Mouse (Mus musculus) heart, postnatal 10 days (tissue): ENCODE measurements around the gene Ddx55. TPM values are rescaled to one million over a fixed set of nuclear protein-coding genes. Genes with fewer than 3 reads are reported as not detected.
A peak's percentile ranks its signal among the peaks of the same experiment; 100 is the strongest.
"Not testable (repeated sequence)": the region's sequence is repeated elsewhere in the genome, so short reads cannot be mapped to it uniquely, and the experiment has no call there.

Experiments
- DNase-seq, 2 experiments: peaks; one replicate each; pipeline ENCODE4 v3.0.0; 2021
- intact Hi-C: fragments of 180-260 bp; cut with DNase I; formaldehyde crosslinking; loops from one replicate; pipeline ENCODE4 v1.15.1; 2025
- total RNA-seq, 2 experiments: library from RNA; stranded (reverse); gene quantifications; 2 replicates each; pipeline ENCODE4 v1.2.3; 2021

The Ddx55 gene
- total RNA-seq, 2 experiments from 2014 or later, result 6.2 to 7.0 TPM

DNA sequence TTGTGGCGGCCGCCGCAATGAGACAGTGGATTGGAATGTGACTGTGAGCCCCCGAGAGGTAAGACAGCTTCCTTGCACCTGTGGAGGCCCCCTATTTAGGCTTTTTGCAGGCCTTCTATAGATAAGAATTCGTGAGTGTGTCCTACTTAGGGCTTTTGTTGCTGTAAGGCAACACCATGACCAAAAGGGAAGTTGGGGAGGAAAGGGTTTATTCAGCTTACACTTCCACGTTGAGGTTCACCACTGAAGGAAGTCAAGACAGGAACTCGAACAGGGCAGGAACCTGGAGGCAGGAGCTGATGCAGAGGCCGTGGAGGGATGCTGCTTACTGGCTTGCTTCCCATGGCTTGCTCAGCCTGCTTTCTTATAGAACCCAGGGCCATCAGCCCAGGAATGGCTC lies 47.1 kb downstream of the Ddx55 start:
- intact Hi-C loops, result loop anchor here (2.0 kb wide), 1 partner anchor 29 kb away; the partner anchor contains the start of gene Atp6v0a2

DNA sequence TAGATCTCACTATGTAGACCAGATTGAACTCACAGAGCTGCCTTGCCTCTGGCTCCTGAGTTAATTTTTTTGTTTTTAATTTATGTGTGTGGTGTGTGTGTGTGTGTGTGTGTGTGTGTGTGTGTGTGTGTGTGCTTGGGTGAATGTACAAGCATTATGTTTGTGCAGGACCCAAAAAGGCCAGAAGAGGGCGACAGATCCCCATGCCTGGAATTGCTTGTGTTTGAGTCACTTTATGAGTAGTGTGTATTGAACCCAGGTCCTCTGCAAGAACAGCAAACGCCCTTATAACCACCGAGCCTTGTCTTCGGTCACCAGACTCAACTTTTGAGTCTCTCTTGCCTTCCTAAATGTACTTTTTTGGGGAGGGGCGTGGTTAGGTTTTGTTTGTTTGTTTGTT lies 49.7 kb downstream of the Ddx55 start:
- intact Hi-C loops, result loop anchor here (2.0 kb wide), 1 partner anchor 266 kb away; no protein-coding TSS in a partner anchor
- DNase-seq, result peak; percentile 35 to 73

More for the DNA sequence above, 47.1 kb downstream of the Ddx55 start:
- not testable (repeated sequence) for DNase-seq

DNA sequence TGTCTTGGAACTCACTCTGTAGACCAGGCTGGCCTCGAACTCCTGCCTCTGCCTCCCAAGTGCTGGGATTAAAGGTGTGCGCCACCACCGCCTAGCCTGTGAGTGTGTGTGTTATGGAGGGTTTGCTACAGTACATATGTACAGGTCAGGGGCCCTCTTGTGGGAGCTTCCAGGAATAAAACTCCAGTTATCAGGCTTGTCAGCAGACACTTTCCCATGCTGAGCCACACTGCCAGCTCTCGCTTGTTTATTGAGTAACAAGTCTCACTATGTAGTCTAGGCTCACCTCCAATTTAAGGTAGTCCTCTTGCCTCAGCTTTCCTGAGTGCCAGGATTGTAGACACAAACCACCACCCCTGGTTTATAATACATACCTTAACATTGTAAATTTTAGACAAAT lies 51.6 kb downstream of the Ddx55 start:
- peak; percentile 22 to 37 for DNase-seq
- intact Hi-C loops, result no loop called here

DNA sequence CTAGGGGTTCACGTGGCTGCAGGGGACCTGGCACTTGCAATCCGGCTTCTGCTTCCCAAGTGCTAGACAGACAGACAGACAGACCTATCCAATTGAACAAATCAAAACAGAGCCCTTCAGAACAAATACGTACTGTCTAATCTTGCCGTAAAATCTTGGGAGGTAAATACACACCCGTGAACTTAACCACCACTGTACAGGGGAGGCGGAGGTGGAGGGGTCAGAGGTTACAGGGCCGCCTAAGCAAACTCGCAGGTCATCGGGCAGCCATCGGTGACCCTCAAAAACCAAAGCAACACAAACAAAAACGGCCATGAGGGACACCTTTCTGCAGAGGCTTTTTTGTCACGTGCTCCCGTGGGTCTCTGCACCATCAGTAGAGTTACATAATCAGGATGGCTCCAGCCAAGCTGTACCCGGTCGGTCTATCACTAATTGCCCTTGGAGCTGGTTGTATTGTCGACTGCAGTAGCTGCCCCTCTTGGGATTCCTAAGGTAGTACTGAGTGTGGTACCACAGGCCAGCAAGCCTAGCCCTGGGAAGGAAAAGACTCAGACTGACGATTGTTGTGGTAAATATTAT lies 52.5 kb downstream of the Ddx55 start:
- intact Hi-C loops, result no loop called here

DNA sequence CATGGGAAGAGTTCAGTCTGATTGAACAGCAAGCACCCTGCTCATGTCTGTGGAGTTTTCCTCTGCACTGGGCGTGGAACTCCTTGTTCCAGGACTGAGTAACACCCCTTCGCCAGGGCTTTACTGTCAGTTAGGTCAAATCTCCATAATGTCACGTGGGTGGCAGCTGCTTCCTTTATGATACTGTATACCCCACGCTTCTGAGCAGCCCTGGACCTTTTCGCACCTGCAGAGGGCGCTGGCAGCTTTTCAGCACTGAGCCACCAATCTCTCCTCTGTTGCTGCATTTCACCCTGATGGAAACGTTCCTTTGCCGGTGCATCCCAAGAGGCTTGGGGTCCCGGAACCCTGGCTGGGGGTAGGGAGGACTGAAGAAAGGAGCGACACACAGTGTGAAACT lies 58.3 kb downstream of the Ddx55 start:
- no peak for DNase-seq
- intact Hi-C loops, result no loop called here

More for the DNA sequence above, 52.5 kb downstream of the Ddx55 start:
- no peak for DNase-seq

DNA sequence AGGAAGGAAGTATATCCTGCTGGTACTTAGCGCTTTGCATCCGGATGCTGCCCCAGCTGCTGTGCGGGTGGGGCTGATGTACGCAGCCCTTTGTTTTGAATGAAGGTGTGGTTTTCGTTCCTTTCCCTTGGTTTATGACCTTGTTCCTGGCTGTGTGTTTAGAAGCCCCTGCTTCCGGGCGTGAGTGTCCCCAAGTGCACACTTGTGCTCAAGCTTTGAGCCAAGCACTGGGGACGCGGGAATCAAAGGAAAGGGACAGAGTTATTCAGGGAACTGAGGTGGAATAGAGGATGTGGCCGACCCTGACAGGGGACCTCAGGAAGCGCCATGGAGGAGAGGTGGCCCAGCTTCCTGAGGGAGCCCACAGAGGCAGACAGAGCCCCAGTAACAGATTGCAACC lies 62.0 kb downstream of the Ddx55 start:
- intact Hi-C loops, result no loop called here
- peak; percentile 17 to 31 for DNase-seq

DNA sequence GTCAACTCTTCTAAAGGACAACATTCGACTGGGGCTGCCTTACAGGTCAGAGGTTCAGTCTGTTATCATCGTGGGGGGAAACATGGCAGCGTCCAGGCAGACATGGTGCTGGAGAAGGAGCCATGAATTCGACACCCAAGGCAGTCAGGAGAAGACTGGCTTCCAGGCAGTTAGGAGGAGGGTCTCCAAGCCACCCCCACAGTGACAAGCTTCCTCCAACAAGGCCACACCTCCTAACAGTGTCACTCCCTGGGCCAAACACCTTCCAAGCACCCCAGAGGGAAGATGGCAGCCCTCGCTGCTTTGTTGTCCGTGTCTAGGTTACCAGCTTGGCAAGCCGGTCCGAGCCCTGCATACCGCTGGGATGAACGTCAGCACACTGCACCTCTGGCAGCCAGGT lies 66.0 kb downstream of the Ddx55 start:
- no peak for DNase-seq

More for the DNA sequence above, 66.0 kb downstream of the Ddx55 start:
- intact Hi-C loops, result no loop called here

Other genes starting within 250 kb of the Ddx55 start
- gene Mphosph9, start 224.9 kb upstream of the Ddx55 start, total RNA-seq, result 1 to 10 TPM; 6.7 to 7.4 TPM
- gene 2810006K23Rik, start 224.8 kb upstream of the Ddx55 start, total RNA-seq, result 10 to 100 TPM in 1 of 2 experiments, 1 to 10 TPM in 1; 9.7 to 10.8 TPM
- gene Cdk2ap1, start 189.8 kb upstream of the Ddx55 start, total RNA-seq, result 100 to 1,000 TPM; 171 to 185 TPM
- gene Sbno1, start 126.9 kb upstream of the Ddx55 start, total RNA-seq, result 10 to 100 TPM; 69.2 to 77.6 TPM
- 100 to 1,000 TPM; 146 to 153 TPM for gene Kmt5a, start 112.9 kb upstream of the Ddx55 start, total RNA-seq
- gene Rilpl2, start 74.5 kb upstream of the Ddx55 start, total RNA-seq, result 10 to 100 TPM; 11.0 to 11.4 TPM
- gene Snrnp35, start 69.7 kb upstream of the Ddx55 start, total RNA-seq, result 10 to 100 TPM; 14.2 to 16.0 TPM
- gene Rilpl1, start 21.5 kb upstream of the Ddx55 start, total RNA-seq, result 100 to 1,000 TPM; 111 to 115 TPM
- 100 to 1,000 TPM; 201 to 206 TPM for gene Tmed2, start 12.2 kb upstream of the Ddx55 start, total RNA-seq
- 10 to 100 TPM; 39.8 to 43.6 TPM for gene Eif2b1, start 26.3 kb downstream of the Ddx55 start, total RNA-seq
- gene Gtf2h3, start 26.3 kb downstream of the Ddx55 start, total RNA-seq, result 10 to 100 TPM; 19.0 to 23.5 TPM
- 10 to 100 TPM; 34.5 to 35.9 TPM for gene Atp6v0a2, start 75.7 kb downstream of the Ddx55 start, total RNA-seq
- gene Dnah10, start 172.2 kb downstream of the Ddx55 start, total RNA-seq, result under 1 TPM in 1 of 2 experiments, not detected in 1; 0.02 TPM